Mouse (Mus musculus) liver, adult 2 months (tissue): ENCODE measurements around the gene Atrnl1.

ENCODE experiments used
- CTCF ChIP-seq: fragments of 200-500 bp; IDR thresholded peaks from 2 replicates; pipeline ENCODE4 v1.5.1; 2011; ENCODE audit warnings: low read depth, low read length, control low read depth
- POLR2A ChIP-seq: fragments of 200-500 bp; IDR thresholded peaks from 2 replicates; pipeline ENCODE4 v1.6.1; 2011; ENCODE audit warnings: low read length, control low read depth; ENCODE audit not compliant: insufficient read depth; ENCODE audit errors: extremely low read depth

GRCm38 (mm10) chr19:57802771-57803482, 192.1 kb downstream of the Atrnl1 start:
- no peak for TF ChIP-seq CTCF
- no peak for TF ChIP-seq POLR2A
